Mouse (Mus musculus): ENCODE data around the gene Cox6a2. TPM values are rescaled to one million over a fixed set of nuclear protein-coding genes. Genes with fewer than 3 reads are reported as not detected.

The Cox6a2 gene
- polyA plus RNA-seq, 1 experiment, result not detected

GRCm38 (mm10) chr7:128248081-128249042 is 42.2 kb upstream of the Cox6a2 start:
- H3K4me3 ChIP-seq (ENCODE audit: low read depth, low read length), result no peak overlapping the region
- H3K27me3 ChIP-seq (ENCODE audit: control insufficient read depth, insufficient read depth, low read length, poor library complexity, severe bottlenecking), result no peaks in the 10 kb centered on the region; the same call in 1 of the 2 replicates
- TF ChIP-seq POLR2A (IDR thresholded peaks at IDR 0.05; ENCODE audit: insufficient read depth, low read length) (no peak), CTCF (IDR thresholded peaks at IDR 0.05; ENCODE audit: low read depth, low read length) (no peak), EP300 (IDR thresholded peaks at IDR 0.05; ENCODE audit: insufficient read depth, low read depth, low read length) (no peak)
- no peaks in the 10 kb centered on the region for H3K4me1 ChIP-seq (ENCODE audit: control insufficient read depth, insufficient read depth, low read length)
- H3K9ac ChIP-seq (ENCODE audit: low read depth, poor library complexity, severe bottlenecking), result no peak overlapping the region
- no peak overlapping the region for H3K27ac ChIP-seq (ENCODE audit: insufficient read depth, low read length)
- H3K36me3 ChIP-seq (ENCODE audit: control insufficient read depth, insufficient read depth, low read length, poor library complexity, severe bottlenecking), result no peaks in the 10 kb centered on the region
- H3K9me3 ChIP-seq (replicated peaks; ENCODE audit: control insufficient read depth, insufficient read depth, low read length, poor library complexity, severe bottlenecking), result no peaks in the 10 kb centered on the region

- Histone ChIP-seq H3K27ac (ENCODE audit: insufficient read depth, low read length) (no peak overlapping the region), H3K27me3 (ENCODE audit: control insufficient read depth, insufficient read depth, low read length, poor library complexity, severe bottlenecking) (no peaks in the 10 kb centered on the region; the same call in 1 of the 2 replicates), H3K4me1 (ENCODE audit: control insufficient read depth, insufficient read depth, low read length) (no peaks in the 10 kb centered on the region), H3K36me3 (ENCODE audit: control insufficient read depth, insufficient read depth, low read length, poor library complexity, severe bottlenecking) (no peaks in the 10 kb centered on the region), H3K4me3 (ENCODE audit: low read depth, low read length) (no peak overlapping the region), H3K9me3 (replicated peaks; ENCODE audit: control insufficient read depth, insufficient read depth, low read length, poor library complexity, severe bottlenecking) (no peaks in the 10 kb centered on the region), H3K9ac (ENCODE audit: low read depth, poor library complexity, severe bottlenecking) (no peak overlapping the region)
- TF ChIP-seq POLR2A (IDR thresholded peaks at IDR 0.05; ENCODE audit: insufficient read depth, low read length) (no peak), CTCF (IDR thresholded peaks at IDR 0.05; ENCODE audit: low read depth, low read length) (peak; percentile 53), EP300 (IDR thresholded peaks at IDR 0.05; ENCODE audit: insufficient read depth, low read depth, low read length) (no peak)
These were observed 41.3 kb upstream of the Cox6a2 start for GRCm38 (mm10) chr7:128247443-128247842.

GRCm38 (mm10) chr7:128246496-128247391 is 40.6 kb upstream of the Cox6a2 start, which contains the start of gene Tgfb1i1:
Tgfb1i1 (plus strand) TSS chr7:128246812.
- H3K4me3 ChIP-seq (ENCODE audit: low read depth, low read length), result peak within 1 kb of the TSS; percentile 53
- TF ChIP-seq POLR2A (IDR thresholded peaks at IDR 0.05; ENCODE audit: insufficient read depth, low read length), result no peak
- no peak for TF ChIP-seq CTCF (IDR thresholded peaks at IDR 0.05; ENCODE audit: low read depth, low read length)
- no peak for TF ChIP-seq EP300 (IDR thresholded peaks at IDR 0.05; ENCODE audit: insufficient read depth, low read depth, low read length)
- no peaks in the 10 kb centered on the region for H3K4me1 ChIP-seq (ENCODE audit: control insufficient read depth, insufficient read depth, low read length)
- H3K27me3 ChIP-seq (ENCODE audit: control insufficient read depth, insufficient read depth, low read length, poor library complexity, severe bottlenecking), result no peaks in the 10 kb centered on the region; the same call in 1 of the 2 replicates
- H3K36me3 ChIP-seq (ENCODE audit: control insufficient read depth, insufficient read depth, low read length, poor library complexity, severe bottlenecking), result no peaks in the 10 kb centered on the region
- no peaks in the 10 kb centered on the region for H3K9me3 ChIP-seq (replicated peaks; ENCODE audit: control insufficient read depth, insufficient read depth, low read length, poor library complexity, severe bottlenecking)
- H3K27ac ChIP-seq (ENCODE audit: insufficient read depth, low read length), result no peak within 1 kb of the TSS
- peak within 1 kb of the TSS; percentile 10 for H3K9ac ChIP-seq (ENCODE audit: low read depth, poor library complexity, severe bottlenecking)

GRCm38 (mm10) chr7:128245547-128245946 is 39.4 kb upstream of the Cox6a2 start:
- no peak for TF ChIP-seq CTCF (IDR thresholded peaks at IDR 0.05; ENCODE audit: low read depth, low read length)
- no peak for TF ChIP-seq POLR2A (IDR thresholded peaks at IDR 0.05; ENCODE audit: insufficient read depth, low read length)
- TF ChIP-seq EP300 (IDR thresholded peaks at IDR 0.05; ENCODE audit: insufficient read depth, low read depth, low read length), result no peak
- Histone ChIP-seq H3K4me3 (ENCODE audit: low read depth, low read length) (no peak overlapping the region), H3K27me3 (ENCODE audit: control insufficient read depth, insufficient read depth, low read length, poor library complexity, severe bottlenecking) (no peaks in the 10 kb centered on the region; the same call in 1 of the 2 replicates), H3K4me1 (ENCODE audit: control insufficient read depth, insufficient read depth, low read length) (no peaks in the 10 kb centered on the region), H3K36me3 (ENCODE audit: control insufficient read depth, insufficient read depth, low read length, poor library complexity, severe bottlenecking) (no peaks in the 10 kb centered on the region), H3K9ac (ENCODE audit: low read depth, poor library complexity, severe bottlenecking) (no peak overlapping the region), H3K9me3 (replicated peaks; ENCODE audit: control insufficient read depth, insufficient read depth, low read length, poor library complexity, severe bottlenecking) (no peaks in the 10 kb centered on the region), H3K27ac (ENCODE audit: insufficient read depth, low read length) (no peak overlapping the region)

GRCm38 (mm10) chr7:128244410-128245025 is 38.3 kb upstream of the Cox6a2 start:
- Histone ChIP-seq H3K9me3 (replicated peaks; ENCODE audit: control insufficient read depth, insufficient read depth, low read length, poor library complexity, severe bottlenecking) (no peaks in the 10 kb centered on the region), H3K4me3 (ENCODE audit: low read depth, low read length) (no peak overlapping the region), H3K27me3 (ENCODE audit: control insufficient read depth, insufficient read depth, low read length, poor library complexity, severe bottlenecking) (no peaks in the 10 kb centered on the region), H3K36me3 (ENCODE audit: control insufficient read depth, insufficient read depth, low read length, poor library complexity, severe bottlenecking) (no peaks in the 10 kb centered on the region), H3K27ac (ENCODE audit: insufficient read depth, low read length) (no peak overlapping the region), H3K4me1 (ENCODE audit: control insufficient read depth, insufficient read depth, low read length) (no peaks in the 10 kb centered on the region), H3K9ac (ENCODE audit: low read depth, poor library complexity, severe bottlenecking) (no peak overlapping the region)
- TF ChIP-seq POLR2A (IDR thresholded peaks at IDR 0.05; ENCODE audit: insufficient read depth, low read length) (no peak), EP300 (IDR thresholded peaks at IDR 0.05; ENCODE audit: insufficient read depth, low read depth, low read length) (no peak), CTCF (IDR thresholded peaks at IDR 0.05; ENCODE audit: low read depth, low read length) (no peak)
